Mouse (Mus musculus) layer of hippocampus, adult 2 months (tissue): Measurements from ENCODE around the gene Rab11fip5. TPM values are rescaled to one million over a fixed set of nuclear protein-coding genes. Genes with fewer than 3 reads are reported as not detected.

ENCODE experiments used
- DNase-seq, 2 experiments: peaks; one replicate each; pipeline ENCODE4 v3.0.0; 2022; ENCODE audit warnings: low spot score in 2 of 2
- H3K27ac ChIP-seq: fragments of 200-600 bp; 2 replicates; pipeline ENCODE4 v1.8.1; 2022
- H3K4me3 ChIP-seq: fragments of 200-600 bp; 2 replicates; pipeline ENCODE4 v1.8.1; 2022; ENCODE audit warnings: mild to moderate bottlenecking
- CTCF ChIP-seq: fragments of 200-600 bp; conservative IDR thresholded peaks from 2 replicates; pipeline ENCODE4 v1.8.1; 2022; ENCODE audit warnings: antibody characterized with exemption, mild to moderate bottlenecking, moderate library complexity
- total RNA-seq, 2 experiments: library from RNA; stranded (reverse); gene quantifications; 2 replicates each; pipeline ENCODE4 v1.2.3; 2021

The Rab11fip5 gene
- total RNA-seq, 2 experiments from 2014 or later, result 55.1 to 58.2 TPM

- Histone ChIP-seq H3K27ac (no peak overlapping the region), H3K4me3 (no peak overlapping the region)
- no peak for TF ChIP-seq CTCF
- DNase-seq, result no peak
Measured at GRCm38 (mm10) chr6:85370666-85371430, 3.6 kb downstream of the Rab11fip5 start.

- no peak for TF ChIP-seq CTCF
- no peak for DNase-seq
- H3K27ac ChIP-seq, result no peak overlapping the region; the same call in 1 of the 2 replicates
- H3K4me3 ChIP-seq, result no peak overlapping the region
Measured at GRCm38 (mm10) chr6:85370041-85370440, 4.4 kb downstream of the Rab11fip5 start.

GRCm38 (mm10) chr6:85369181-85369860, 5.1 kb downstream of the Rab11fip5 start:
- no peak for TF ChIP-seq CTCF
- Histone ChIP-seq H3K4me3 (no peak overlapping the region), H3K27ac (peak overlapping the region; percentile 44; the same call in 1 of the 2 replicates)
- DNase-seq, result no peak

GRCm38 (mm10) chr6:85368722-85369121, 5.7 kb downstream of the Rab11fip5 start:
- TF ChIP-seq CTCF, result no peak
- no peak overlapping the region for H3K4me3 ChIP-seq
- no peak for DNase-seq
- H3K27ac ChIP-seq, result peak overlapping the region; percentile 44; the same call in 1 of the 2 replicates

- no peak for TF ChIP-seq CTCF
- no peak for DNase-seq
- H3K4me3 ChIP-seq, result no peak overlapping the region
- H3K27ac ChIP-seq, result no peak overlapping the region
Measured at GRCm38 (mm10) chr6:85368166-85368565, 6.3 kb downstream of the Rab11fip5 start.

GRCm38 (mm10) chr6:85366387-85366786, 8.0 kb downstream of the Rab11fip5 start:
- no peak overlapping the region for H3K4me3 ChIP-seq
- H3K27ac ChIP-seq, result no peak overlapping the region
- no peak for DNase-seq
- no peak for TF ChIP-seq CTCF

GRCm38 (mm10) chr6:85364439-85364838, 10.0 kb downstream of the Rab11fip5 start:
- no peak for DNase-seq
- no peak overlapping the region for H3K4me3 ChIP-seq
- H3K27ac ChIP-seq, result no peak overlapping the region
- no peak for TF ChIP-seq CTCF

- H3K4me3 ChIP-seq, result no peak overlapping the region
- H3K27ac ChIP-seq, result no peak overlapping the region
- DNase-seq, result no peak
- no peak for TF ChIP-seq CTCF
Measured at GRCm38 (mm10) chr6:85363906-85364260, 10.6 kb downstream of the Rab11fip5 start.

GRCm38 (mm10) chr6:85363231-85363905, 11.1 kb downstream of the Rab11fip5 start:
- H3K4me3 ChIP-seq, result no peak overlapping the region
- 0 out of 2 replicates have a peak, but pooled peaks have one; percentile 16 for TF ChIP-seq CTCF
- no peak for DNase-seq
- H3K27ac ChIP-seq, result no peak overlapping the region

GRCm38 (mm10) chr6:85362610-85363009, 11.8 kb downstream of the Rab11fip5 start:
- Histone ChIP-seq H3K27ac (no peak overlapping the region), H3K4me3 (no peak overlapping the region)
- no peak for TF ChIP-seq CTCF
- DNase-seq, result no peak

- TF ChIP-seq CTCF, result no peak
- DNase-seq, result no peak
- H3K27ac ChIP-seq, result no peak overlapping the region
- H3K4me3 ChIP-seq, result no peak overlapping the region
Measured at GRCm38 (mm10) chr6:85360311-85360710, 14.1 kb downstream of the Rab11fip5 start.

- no peak for TF ChIP-seq CTCF
Measured at GRCm38 (mm10) chr6:85358877-85359276, 15.6 kb downstream of the Rab11fip5 start.

More at GRCm38 (mm10) chr6:85358877-85359276, 15.6 kb downstream of the Rab11fip5 start:
- DNase-seq, result no peak
- Histone ChIP-seq H3K4me3 (no peak overlapping the region), H3K27ac (no peak overlapping the region)
